Mouse (Mus musculus): Measurements from ENCODE around the gene Manf.

Gene Manf

GRCm38 (mm10) chr9:106884996-106885900 lies 6.5 kb downstream of the Manf start:
- in situ Hi-C loops (cut with MboI): no loop called here

- in situ Hi-C loops (cut with MboI): no loop called here
Observed at GRCm38 (mm10) chr9:106884306-106884705, 7.5 kb downstream of the Manf start.

DNA sequence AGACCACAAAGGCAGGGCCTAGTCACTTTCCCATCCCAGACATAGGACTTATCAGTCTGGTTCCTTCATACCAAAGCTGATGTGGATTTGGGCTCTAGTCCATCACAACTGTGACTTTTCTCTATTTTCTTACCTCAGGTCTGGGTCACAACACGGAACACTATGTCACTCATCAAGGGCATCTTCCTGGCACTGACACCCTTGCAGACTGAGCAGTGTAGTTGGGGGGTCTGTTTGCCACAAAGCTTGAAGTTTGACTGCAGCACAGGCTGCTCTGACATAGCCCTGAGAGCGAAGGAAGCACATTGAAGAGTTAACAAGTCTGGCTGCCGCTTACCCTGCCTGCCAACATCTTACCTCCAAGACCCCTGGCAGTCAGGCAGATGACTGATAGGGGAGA lies 8.7 kb downstream of the Manf start:
- in situ Hi-C loops (cut with MboI): no loop called here

GRCm38 (mm10) chr9:106882176-106882575 lies 9.6 kb downstream of the Manf start:
- in situ Hi-C loops (cut with MboI): no loop called here

GRCm38 (mm10) chr9:106881071-106881755 lies 10.6 kb downstream of the Manf start:
- in situ Hi-C loops (cut with MboI): no loop called here

- in situ Hi-C loops (cut with MboI): no loop called here
Observed at GRCm38 (mm10) chr9:106879471-106879870, 12.3 kb downstream of the Manf start.

GRCm38 (mm10) chr9:106876666-106877065 lies 15.1 kb downstream of the Manf start:
- in situ Hi-C loops (cut with MboI): no loop called here

GRCm38 (mm10) chr9:106874216-106874615 lies 17.6 kb downstream of the Manf start:
- in situ Hi-C loops (cut with MboI): no loop called here

GRCm38 (mm10) chr9:106858036-106858435 lies 33.7 kb downstream of the Manf start:
- in situ Hi-C loops (cut with MboI): no loop called here

- in situ Hi-C loops (cut with MboI): no loop called here
Observed at GRCm38 (mm10) chr9:106856664-106857063, 35.1 kb downstream of the Manf start.

GRCm38 (mm10) chr9:106842800-106843199 lies 49.0 kb downstream of the Manf start:
- in situ Hi-C loops (cut with MboI): no loop called here

- in situ Hi-C loops (cut with MboI): no loop called here
Observed at GRCm38 (mm10) chr9:106840569-106840968, 51.2 kb downstream of the Manf start.

DNA sequence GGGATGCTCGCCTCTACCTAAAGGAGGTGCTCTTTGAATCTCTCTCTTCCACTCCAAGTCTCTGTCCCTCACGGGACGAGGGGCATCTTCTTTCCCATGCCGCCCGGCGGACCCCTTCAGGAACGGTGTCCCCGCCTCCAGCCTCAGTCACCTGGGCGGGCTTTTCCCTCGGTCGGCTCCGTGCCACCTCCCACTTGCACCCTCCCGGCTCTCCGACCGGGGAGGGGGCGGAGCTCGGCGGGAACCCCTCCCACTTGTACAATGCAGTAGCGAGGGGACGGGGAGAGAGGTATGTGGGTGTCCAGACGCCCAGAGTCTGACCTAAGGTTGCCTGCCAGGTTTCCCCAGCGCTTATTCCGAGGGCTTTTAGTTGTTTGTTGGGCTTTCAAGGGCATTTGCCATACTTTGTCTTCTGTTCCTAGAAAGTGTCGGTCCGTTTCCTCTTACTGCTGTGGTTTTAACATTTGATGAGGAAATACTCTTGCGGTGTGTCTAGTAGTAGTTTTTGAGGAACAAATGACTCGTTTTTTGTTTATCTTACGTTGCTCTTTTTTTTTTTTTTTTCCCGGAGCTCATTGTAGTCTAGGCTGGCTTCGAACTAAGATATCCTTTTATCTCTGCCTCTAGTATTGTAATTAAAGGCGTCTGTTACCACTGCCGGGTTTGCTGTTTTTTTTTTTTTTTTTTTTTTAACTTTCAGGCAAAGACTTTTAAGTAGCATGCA lies 69.2 kb downstream of the Manf start:
- in situ Hi-C loops (cut with MboI): no loop called here

- in situ Hi-C loops (cut with MboI): no loop called here
Observed at GRCm38 (mm10) chr9:106821618-106822380, 70.0 kb downstream of the Manf start, which contains the start of gene Dcaf1. Dcaf1 (plus strand) TSS chr9:106821874.

DNA sequence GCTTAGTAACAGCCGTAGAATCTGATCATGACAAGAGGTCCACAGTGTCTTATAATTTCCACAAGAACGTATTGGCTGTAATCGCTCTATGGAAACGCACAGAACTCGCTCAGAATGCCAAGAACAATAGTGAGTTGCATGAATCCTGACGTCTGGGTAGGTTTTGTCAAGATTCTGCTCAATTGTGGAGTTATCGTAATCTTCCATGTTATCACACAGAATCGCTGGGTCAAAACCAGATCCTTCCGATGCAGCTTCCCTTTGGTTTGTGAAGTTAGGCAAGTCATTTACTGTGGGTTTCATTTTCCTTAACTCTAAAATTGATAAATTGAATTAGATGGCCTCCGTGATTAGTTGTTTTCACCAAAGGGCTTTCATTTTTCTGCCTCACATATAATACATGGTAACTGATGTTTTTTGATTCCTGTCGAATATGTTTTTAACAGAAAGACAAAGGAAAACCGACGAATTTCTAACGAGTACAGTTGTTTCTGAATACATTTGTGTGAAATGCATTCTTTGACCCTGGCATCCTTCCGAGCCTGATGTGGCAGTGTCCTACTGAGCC lies 70.6 kb downstream of the Manf start:
- in situ Hi-C loops (cut with MboI): no loop called here

DNA sequence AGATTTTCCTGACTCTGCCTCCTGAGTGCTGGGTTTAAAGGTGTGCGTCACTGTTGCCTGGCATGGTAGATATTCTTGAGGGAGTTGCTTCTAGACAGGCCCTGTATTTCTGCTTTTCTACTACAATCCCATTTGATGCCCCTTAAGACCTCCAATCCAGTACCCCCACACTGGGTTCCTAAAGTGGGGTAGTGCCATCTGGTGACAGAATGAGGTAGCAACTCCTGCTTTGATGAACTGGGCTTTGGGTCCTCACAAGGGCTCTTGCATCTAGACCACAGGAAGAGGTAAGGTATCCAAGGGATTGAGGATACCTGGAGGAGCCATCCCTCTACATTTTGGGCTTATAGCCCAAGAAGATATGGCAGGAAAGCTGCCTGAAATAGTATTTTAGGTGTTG lies 72.6 kb downstream of the Manf start:
- in situ Hi-C loops (cut with MboI): no loop called here

DNA sequence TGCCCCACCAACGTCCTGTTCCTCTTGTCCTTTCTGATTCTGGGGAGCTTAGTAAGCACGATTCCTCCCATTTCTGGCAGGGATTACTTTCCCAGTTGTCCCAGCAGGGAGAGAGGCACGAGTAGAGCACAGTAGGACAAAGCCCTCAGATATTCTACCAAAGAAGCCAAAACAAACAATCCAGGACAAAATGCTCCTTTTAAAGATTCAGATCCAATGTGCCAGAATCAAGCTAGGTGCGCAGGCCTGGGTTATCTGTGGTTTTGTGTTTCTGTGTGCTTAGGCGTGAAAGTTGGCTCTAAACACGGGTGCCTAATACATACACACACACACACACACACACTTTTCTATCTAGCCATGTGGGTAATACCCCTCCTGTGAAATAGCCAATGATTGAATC lies 73.6 kb downstream of the Manf start:
- in situ Hi-C loops (cut with MboI): no loop called here

DNA sequence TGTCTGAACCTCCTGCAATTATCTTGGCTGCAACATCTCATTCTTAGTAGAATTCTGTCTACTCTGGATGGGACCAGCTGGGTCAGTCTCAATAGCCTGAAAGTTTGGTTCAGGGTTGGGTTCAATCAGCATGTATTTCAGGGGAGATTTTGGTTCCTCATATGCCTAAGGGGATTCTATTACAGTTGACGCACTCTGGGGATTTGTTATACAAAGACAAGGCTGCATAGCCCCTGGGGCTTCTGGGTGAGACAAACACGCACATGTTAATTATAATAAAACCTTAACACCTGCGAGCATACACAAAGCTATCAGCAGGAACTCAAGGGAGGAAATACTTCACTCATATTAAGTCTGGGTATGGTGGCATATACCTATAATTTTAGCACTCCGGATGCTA lies 85.3 kb downstream of the Manf start:
- in situ Hi-C loops (cut with MboI): no loop called here

GRCm38 (mm10) chr9:106790831-106791230 lies 100.9 kb downstream of the Manf start:
- in situ Hi-C loops (cut with MboI): no loop called here

DNA sequence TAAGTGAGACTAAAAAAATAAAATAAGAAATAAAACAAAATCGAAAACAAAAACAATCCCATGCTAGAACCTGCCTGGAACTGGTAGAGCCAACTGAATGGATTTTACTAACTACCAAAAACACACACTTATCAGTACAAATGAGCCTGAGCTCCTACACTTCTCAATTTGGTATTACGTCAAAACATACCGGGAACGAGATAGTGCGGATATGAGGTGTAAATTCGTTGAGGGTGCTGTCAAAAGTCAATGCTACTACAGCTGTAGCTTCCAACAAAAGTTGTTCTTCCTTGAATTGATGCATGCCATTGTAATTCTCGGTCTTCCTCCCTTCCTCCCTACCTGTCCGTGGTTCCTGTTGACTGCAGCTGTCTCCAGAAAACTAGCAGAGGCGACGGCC lies 102.4 kb downstream of the Manf start:
- in situ Hi-C loops (cut with MboI): no loop called here

DNA sequence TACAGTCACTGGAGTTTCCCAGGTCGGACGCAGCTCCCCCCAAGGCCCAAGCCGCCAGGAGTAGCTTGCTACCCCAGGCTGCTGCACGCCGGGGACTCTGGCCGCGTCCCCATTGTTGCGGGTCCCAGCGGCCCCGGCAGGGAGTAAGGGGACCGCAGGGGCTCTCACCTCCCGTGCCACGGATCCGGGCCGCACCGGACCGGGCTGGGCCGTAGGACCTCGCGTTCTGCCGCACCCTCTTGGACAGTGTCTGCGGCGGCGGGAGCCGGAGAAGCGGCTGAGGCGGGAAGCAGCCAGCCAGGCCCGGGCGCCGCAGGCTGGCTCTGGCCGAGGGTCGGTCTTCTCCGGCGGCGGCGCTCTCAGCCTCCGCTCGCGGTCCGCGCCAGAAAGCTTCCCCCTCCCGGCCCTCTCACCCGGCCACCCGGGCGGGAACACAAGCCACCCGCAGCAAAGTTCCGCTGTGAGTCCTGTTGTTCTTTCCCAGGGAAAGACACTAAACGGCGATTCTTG lies 102.9 kb downstream of the Manf start, which contains the start of gene Rad54l2:
TSS of gene Rad54l2 (minus strand) at position 383 of the 510 bp plus-strand sequence.
- in situ Hi-C loops (cut with MboI): no loop called here

All from mature B cell (primary cell).